Mouse (Mus musculus): ENCODE data around the gene Zswim1. TPM values are rescaled to one million over a fixed set of nuclear protein-coding genes. Genes with fewer than 3 reads are reported as not detected.

The Zswim1 gene
- 32.2 TPM for polyA plus RNA-seq (2017; shearing (Covaris generic))

DNA sequence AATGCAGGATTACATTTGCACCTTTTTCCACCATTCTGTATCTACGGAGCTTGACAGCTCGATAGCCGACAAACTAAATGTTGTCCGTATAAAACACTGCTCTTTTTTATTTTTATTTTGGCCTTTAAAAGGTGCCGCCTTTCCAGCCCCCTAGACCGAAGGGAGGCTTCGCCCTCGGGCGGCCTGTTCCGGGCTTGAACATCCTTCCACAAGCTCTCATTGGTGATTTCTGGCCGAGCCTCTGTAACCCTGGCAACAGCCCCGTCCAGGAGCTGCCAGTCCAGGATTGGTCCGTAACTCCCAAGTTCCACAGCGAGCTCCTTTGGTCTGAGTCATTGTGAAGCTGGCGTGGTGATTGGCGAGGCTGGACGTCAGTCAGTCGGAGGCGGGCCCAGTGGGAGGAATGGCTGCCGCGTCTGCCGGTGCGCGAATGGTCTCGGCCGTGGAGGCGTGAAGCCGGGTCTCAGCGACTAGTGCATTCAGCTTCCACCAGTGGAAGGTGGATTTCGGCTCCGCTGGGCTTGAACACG lies at the start of gene Zswim1:
Zswim1 (plus strand) TSS at position 51 of the 530 bp plus-strand sequence.

DNA sequence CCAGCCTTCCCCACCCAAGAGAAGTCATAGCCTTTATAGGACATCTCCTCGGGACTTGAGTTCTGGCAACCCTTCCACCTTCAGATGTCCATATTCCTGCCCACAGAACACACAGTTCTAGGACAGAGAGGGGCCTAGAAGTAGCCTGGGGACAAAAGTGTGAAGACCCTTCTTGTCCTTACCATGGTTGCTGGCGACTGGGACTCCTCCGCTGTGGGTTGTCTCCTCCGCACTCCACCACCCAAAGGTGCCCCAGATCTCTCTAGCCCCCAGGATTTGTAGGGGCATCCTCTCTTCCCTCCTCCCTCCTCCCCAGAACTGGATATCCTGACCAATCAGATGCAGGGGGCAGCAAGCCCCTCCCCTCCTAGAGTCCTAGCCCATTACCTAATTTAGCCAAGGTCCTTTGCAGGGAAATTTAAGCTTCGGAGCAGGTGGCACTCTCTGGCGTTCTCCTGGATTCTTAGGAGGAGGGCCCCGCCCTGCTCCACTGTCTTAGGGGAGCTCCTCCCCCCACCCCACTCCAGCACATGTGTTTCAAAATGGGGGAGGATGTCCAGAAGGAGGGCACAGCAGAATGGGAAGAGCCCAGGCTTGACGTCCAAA lies 42.9 kb upstream of the Zswim1 start, which contains the start of gene Tnnc2:
Tnnc2 (minus strand) TSS at position 487 of the 606 bp plus-strand sequence.

DNA sequence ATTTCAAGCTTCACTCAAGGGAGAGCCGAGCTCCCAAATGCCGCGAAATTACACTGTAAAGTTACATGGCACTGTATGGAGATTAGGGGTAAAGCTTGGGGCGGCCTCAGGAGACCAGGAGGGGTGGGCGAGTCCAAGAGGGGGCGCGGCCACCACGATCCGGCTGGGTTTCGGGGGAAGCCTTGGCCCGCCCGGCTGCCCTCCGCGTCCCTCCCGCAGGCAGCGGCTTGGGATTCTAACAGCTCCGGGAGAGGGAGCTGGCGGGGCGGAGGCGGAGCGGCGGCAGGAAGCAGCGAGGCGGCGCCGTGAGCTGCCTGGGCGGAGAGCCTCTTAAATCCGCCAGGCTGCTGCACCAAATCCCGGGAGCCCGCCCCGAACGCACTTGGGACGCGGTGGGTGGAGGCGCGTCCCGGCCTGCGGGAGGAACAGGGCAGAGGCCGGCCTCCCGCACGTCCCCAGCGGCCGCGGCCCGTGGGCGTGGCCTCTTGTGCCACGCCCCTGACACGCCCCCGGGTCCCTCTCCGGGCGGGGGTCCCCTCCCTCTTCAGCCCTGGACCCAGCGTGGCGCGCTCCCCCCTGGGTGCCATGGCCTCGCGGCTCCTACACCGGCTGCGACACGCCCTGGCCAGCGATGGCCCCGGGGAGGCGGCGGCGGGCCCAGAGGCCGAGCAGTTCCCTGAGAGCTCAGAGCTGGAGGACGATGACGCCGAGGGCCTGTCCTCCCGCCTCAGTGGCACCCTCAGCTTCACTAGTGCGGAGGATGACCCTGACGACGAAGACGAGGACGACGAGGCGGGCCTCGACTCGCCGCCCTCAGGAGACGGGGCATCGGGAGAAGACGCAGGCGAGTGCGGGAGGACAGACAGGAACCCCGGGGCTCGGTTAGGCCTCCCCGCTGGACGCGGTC lies 36.8 kb upstream of the Zswim1 start, which contains the start of gene Snx21:
Snx21 (plus strand) TSS at position 343 of the 907 bp plus-strand sequence.

DNA sequence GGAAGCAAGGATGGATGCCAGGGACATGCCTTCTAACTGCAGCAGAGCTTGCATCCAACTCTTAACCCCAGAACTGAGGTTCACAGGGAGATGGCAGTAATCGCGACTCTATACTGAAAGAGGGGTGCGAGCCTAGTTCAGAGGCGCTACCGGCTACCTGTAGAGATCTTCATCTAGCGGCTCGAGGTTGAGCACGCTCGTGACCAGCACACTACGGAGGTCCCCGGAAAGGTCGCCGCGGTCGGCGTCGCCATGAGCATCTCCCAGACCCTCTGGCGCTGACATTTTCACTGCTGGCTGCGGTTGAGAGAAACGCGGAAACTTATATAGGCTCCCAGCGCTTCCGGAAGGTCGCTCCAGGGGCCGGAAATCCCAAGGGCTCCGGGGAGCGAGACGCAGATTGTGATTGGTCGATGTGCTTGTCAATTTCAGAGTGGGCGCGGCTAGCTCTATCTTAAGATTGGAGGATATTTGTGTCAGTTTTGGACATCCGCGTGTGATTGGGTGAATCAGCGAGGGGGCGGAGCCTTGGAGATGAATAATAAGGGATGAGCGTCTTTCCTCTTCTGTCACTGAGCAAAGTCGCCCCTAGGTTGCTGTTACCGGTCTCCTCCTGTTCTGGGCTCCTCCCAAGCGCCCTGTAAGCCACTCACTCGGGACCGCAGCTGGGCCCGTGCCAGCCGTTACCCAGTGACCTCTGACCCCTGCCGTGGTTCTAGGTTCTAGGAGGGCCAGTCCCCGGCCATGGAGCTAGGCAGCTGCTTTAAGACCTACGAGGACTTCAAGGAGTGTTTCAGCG lies 17.8 kb upstream of the Zswim1 start, which contains the start of the genes Acot8 and Zswim3:
Acot8 (minus strand) TSS at position 350 of the 799 bp plus-strand sequence.
Zswim3 (plus strand) TSS at position 566 of the 799 bp plus-strand sequence.

DNA sequence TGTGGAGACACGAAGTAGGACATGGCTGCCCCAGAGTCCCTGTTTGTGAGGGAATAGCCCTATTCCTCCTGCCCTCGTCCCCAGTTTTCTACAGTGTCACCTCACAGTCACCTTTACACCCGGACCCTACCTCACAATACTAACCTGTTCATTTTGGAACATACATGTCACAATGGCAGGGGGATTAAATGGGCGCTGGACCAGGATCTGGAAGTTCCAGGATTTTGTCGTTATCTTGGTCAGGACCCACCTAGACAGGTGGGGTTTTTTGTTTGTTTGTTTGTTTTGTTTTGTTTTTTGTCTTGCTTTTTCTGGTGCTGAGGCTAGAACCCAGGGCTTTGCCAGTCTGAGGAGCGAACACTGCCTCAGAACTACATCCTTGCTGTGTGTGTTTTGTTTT lies 6.0 kb downstream of the Zswim1 start, which contains the start of gene Spata25:
Spata25 (minus strand) TSS at position 101 of the 400 bp plus-strand sequence.

DNA sequence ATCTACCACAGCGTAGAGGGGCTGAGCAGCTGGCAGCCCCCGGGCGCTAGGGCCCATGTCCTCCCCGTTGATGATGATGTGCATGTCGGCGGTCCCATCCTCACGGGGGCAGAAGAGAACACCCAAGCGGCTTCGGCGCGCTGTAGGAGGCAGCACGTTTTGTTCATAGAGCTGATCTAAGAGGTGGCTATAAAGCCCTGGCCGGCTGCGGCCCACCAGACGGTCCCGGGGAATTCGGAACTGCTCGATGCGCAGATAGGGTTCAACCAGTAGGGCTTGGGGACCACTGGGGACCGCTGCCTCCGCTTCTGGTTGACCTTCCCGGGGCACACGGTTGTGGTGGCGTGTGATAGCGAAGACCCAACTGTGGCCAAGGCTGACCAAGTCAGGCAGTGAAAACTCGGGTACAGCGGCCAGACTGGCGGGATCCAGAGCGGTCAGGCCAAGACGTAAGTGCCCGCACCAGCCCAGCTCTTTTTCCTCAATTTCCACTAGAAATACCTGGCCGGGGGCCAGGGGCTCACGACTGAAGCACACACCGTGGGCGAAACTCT lies 10.3 kb downstream of the Zswim1 start, which contains the start of gene Ctsa:
Ctsa (plus strand) TSS at position 126 of the 554 bp plus-strand sequence.

DNA sequence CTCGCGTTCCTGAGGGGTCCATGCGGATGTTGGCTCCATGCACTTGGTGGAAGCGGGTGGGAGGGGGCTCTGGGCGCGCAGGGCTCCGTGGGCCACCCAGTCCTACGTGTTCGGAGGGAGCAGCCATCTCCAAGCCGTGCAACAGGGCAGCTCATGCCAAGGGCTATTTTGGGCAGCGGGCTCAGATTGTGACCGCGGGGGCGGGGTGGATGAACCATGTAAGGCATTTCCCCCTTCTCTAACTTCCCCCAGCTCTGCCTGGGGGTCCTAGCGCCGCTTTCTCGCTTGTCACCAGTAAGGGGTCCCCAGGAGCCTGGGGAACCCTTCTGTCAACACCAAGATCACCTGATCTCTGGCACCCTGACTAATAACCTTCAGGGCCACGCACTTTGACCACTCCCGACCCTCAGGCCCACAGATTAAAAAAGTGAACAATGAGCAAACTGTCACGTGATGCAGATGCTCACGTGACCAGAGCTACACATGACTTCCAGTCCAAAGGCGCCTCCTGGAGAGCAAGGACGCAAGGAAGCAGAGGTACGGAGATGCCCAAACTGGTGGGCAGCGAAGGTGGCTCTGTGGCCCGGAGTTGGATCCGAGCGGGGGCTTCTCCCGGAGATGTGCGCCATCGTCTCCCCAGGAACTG lies 11.0 kb downstream of the Zswim1 start, which contains the start of gene Neurl2:
Neurl2 (minus strand) TSS at position 143 of the 646 bp plus-strand sequence.

DNA sequence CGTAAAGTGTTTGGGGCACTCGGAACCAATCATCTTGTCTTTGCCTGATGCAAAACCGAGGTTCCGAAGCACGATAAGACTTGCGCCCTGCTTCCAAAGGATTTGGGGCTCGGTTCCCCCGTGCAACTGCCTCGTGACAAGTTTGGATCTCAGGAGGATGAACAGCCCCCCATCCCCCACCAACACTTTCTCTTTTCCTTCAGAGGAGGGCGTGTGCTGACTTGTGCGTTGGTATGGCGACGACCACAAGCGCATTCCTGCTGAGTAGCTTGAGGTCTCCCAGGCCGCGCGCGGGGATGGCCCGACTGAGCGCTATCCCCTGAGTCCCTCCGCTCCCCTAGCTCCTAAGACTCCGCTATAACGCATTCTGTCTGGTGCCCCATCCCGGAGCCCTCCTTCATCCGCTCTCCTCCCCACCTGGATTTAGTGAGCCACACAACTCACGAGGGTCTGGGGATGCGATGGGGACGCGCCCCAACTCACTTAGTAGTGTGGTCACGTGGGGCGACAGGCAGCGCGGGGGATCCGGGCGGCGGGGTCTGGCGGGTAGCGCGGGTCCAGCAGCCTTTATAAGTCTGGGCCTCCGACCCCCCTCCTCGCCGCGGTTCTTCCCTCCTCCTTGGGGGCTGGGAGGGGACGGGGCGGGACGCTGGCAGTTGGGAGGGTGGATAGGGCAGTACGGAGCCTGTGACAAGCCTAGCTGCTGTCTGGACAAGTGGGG lies 34.8 kb downstream of the Zswim1 start, which contains the start of gene Pltp:
Pltp (minus strand) TSS at position 611 of the 721 bp plus-strand sequence.

Other genes with a start within 250 kb of the Zswim1 start
- not detected for gene Spint3, start 249.2 kb upstream of the Zswim1 start, polyA plus RNA-seq (2017; shearing (Covaris generic))
- not detected for gene Wfdc6a, start 237.2 kb upstream of the Zswim1 start, polyA plus RNA-seq (2017; shearing (Covaris generic))
- not detected for gene Eppin, start 229.1 kb upstream of the Zswim1 start, polyA plus RNA-seq (2017; shearing (Covaris generic))
- not detected for gene Wfdc6b, start 209.2 kb upstream of the Zswim1 start, polyA plus RNA-seq (2017; shearing (Covaris generic))
- gene Wfdc8, start 209.1 kb upstream of the Zswim1 start, polyA plus RNA-seq (2017; shearing (Covaris generic)): not detected
- gene Wfdc16, start 183.9 kb upstream of the Zswim1 start, polyA plus RNA-seq (2017; shearing (Covaris generic)): not detected
- not detected for gene Wfdc10, start 166.6 kb upstream of the Zswim1 start, polyA plus RNA-seq (2017; shearing (Covaris generic))
- gene Wfdc9, start 166.1 kb upstream of the Zswim1 start, polyA plus RNA-seq (2017; shearing (Covaris generic)): not detected
- gene Wfdc11, start 148.6 kb upstream of the Zswim1 start, polyA plus RNA-seq (2017; shearing (Covaris generic)): not detected
- not detected for gene Wfdc13, start 137.6 kb upstream of the Zswim1 start, polyA plus RNA-seq (2017; shearing (Covaris generic))
- gene Spint4, start 124.2 kb upstream of the Zswim1 start, polyA plus RNA-seq (2017; shearing (Covaris generic)): not detected
- not detected for gene Spint5, start 107.4 kb upstream of the Zswim1 start, polyA plus RNA-seq (2017; shearing (Covaris generic))
- not detected for gene Wfdc3, start 76.8 kb upstream of the Zswim1 start, polyA plus RNA-seq (2017; shearing (Covaris generic))
- 18.1 TPM for gene Dnttip1, start 76.7 kb upstream of the Zswim1 start, polyA plus RNA-seq (2017; shearing (Covaris generic))
- gene Ube2c, start 52.8 kb upstream of the Zswim1 start, polyA plus RNA-seq (2017; shearing (Covaris generic)): 11.8 TPM
- gene Tnnc2, start 42.7 kb upstream of the Zswim1 start, polyA plus RNA-seq (2017; shearing (Covaris generic)): not detected
- gene Snx21, start 36.9 kb upstream of the Zswim1 start, polyA plus RNA-seq (2017; shearing (Covaris generic)): 7.6 TPM
- 39.6 TPM for gene Acot8, start 17.8 kb upstream of the Zswim1 start, polyA plus RNA-seq (2017; shearing (Covaris generic))
- 10.0 TPM for gene Zswim3, start 17.6 kb upstream of the Zswim1 start, polyA plus RNA-seq (2017; shearing (Covaris generic))
- gene Spata25, start 5.9 kb downstream of the Zswim1 start, polyA plus RNA-seq (2017; shearing (Covaris generic)): not detected
- gene Ctsa, start 10.2 kb downstream of the Zswim1 start, polyA plus RNA-seq (2017; shearing (Covaris generic)): 241 TPM
- 2.6 TPM for gene Neurl2, start 10.8 kb downstream of the Zswim1 start, polyA plus RNA-seq (2017; shearing (Covaris generic))
- 1.0 TPM for gene Pltp, start 35.0 kb downstream of the Zswim1 start, polyA plus RNA-seq (2017; shearing (Covaris generic))
- 142 TPM for gene Pcif1, start 56.6 kb downstream of the Zswim1 start, polyA plus RNA-seq (2017; shearing (Covaris generic))
- gene Zfp335, start 89.1 kb downstream of the Zswim1 start, polyA plus RNA-seq (2017; shearing (Covaris generic)): 53.5 TPM
- gene Mmp9, start 118.1 kb downstream of the Zswim1 start, polyA plus RNA-seq (2017; shearing (Covaris generic)): 11.9 TPM
- gene Slc12a5, start 138.1 kb downstream of the Zswim1 start, polyA plus RNA-seq (2017; shearing (Covaris generic)): 0.10 TPM
- gene Ncoa5, start 212.2 kb downstream of the Zswim1 start, polyA plus RNA-seq (2017; shearing (Covaris generic)): 62.9 TPM
- gene Cd40, start 232.9 kb downstream of the Zswim1 start, polyA plus RNA-seq (2017; shearing (Covaris generic)): 2.4 TPM

All from inflammation-experienced regulatory T-cells, adult 16 weeks (primary cell).